Mouse (Mus musculus) hindbrain, postnatal 0 days (tissue): ENCODE measurements around the gene Gse1. TPM values are rescaled to one million over a fixed set of nuclear protein-coding genes. Genes with fewer than 3 reads are reported as not detected.

Experiments
- ATAC-seq: fragments of 200-750 bp; cut with Nextera tagmentation; 2 replicates; pipeline ENCODE4 v1.8.0; 2017; ENCODE audit warnings: mild to moderate bottlenecking, moderate TSS enrichment, moderate library complexity
- DNase-seq: peaks from one replicate; pipeline ENCODE4 v3.0.0-alpha.2; 2015; ENCODE audit warnings: low spot score
- H3K27ac ChIP-seq: fragments of 300-500 bp; sonication (generic); 2 replicates; pipeline ENCODE4 v1.5.1; 2014; ENCODE audit warnings: mild to moderate bottlenecking
- H3K27me3 ChIP-seq: fragments of 300-500 bp; sonication (generic); 2 replicates; pipeline ENCODE4 v1.6.1; 2014; ENCODE audit warnings: low read length, mixed read lengths; ENCODE audit not compliant: insufficient read depth
- H3K36me3 ChIP-seq: fragments of 300-500 bp; sonication (generic); 2 replicates; pipeline ENCODE4 v1.6.1; 2014; ENCODE audit warnings: low read length, mixed read lengths; ENCODE audit not compliant: insufficient read depth
- H3K4me1 ChIP-seq: fragments of 300-500 bp; sonication (generic); 2 replicates; pipeline ENCODE4 v1.6.1; 2014; ENCODE audit warnings: antibody characterized with exemption, low read length, mixed read lengths; ENCODE audit not compliant: insufficient read depth
- H3K4me2 ChIP-seq: fragments of 300-500 bp; sonication (generic); 2 replicates; pipeline ENCODE4 v1.6.1; 2014; ENCODE audit warnings: low read depth, mild to moderate bottlenecking, low read length, moderate library complexity, mixed read lengths
- H3K4me3 ChIP-seq: fragments of 300-500 bp; sonication (generic); 2 replicates; pipeline ENCODE4 v1.5.1; 2014; ENCODE audit warnings: low read length
- H3K9ac ChIP-seq: fragments of 300-500 bp; sonication (generic); replicated peaks from 2 replicates; pipeline ENCODE4 v1.6.1; 2014; ENCODE audit warnings: mild to moderate bottlenecking, low read length, moderate library complexity, mixed read lengths
- H3K9me3 ChIP-seq: fragments of 300-500 bp; sonication (generic); 2 replicates; pipeline ENCODE4 v1.6.1; 2016; ENCODE audit warnings: low read length, mixed read lengths
- CTCF ChIP-seq: IDR thresholded peaks from 2 replicates; pipeline ENCODE4 v1.5.1; 2016; ENCODE audit warnings: antibody characterized with exemption, control low read depth, low read depth
- WGBS: fragments of 180-500 bp; shearing (Covaris S2); extraction: QIAGEN DNeasy Blood & Tissue Kit; methylation state at CpG from one replicate; pipeline ENCODE4 v1.1.7; 2014; 5-methylcytosine and 5-hydroxymethylcytosine counted together
- polyA plus RNA-seq: library from polyadenylated mRNA; unstranded; fragments of >200 nt; fragmentation: Nextera tagmentation; extraction: Ambion mirVana; gene quantifications from 2 replicates; pipeline ENCODE4 v1.2.1, GENCODE M21; 2015
- total RNA-seq: library from RNA; depleted of rRNA; stranded (reverse); fragments of >200 nt; gene quantifications from 2 replicates; pipeline ENCODE4 v1.2.3, GENCODE M21; 2014

Gene Gse1
- total and polyA plus RNA-seq, 2 experiments from 2014 or later: 13.4 to 48.3 TPM

DNA sequence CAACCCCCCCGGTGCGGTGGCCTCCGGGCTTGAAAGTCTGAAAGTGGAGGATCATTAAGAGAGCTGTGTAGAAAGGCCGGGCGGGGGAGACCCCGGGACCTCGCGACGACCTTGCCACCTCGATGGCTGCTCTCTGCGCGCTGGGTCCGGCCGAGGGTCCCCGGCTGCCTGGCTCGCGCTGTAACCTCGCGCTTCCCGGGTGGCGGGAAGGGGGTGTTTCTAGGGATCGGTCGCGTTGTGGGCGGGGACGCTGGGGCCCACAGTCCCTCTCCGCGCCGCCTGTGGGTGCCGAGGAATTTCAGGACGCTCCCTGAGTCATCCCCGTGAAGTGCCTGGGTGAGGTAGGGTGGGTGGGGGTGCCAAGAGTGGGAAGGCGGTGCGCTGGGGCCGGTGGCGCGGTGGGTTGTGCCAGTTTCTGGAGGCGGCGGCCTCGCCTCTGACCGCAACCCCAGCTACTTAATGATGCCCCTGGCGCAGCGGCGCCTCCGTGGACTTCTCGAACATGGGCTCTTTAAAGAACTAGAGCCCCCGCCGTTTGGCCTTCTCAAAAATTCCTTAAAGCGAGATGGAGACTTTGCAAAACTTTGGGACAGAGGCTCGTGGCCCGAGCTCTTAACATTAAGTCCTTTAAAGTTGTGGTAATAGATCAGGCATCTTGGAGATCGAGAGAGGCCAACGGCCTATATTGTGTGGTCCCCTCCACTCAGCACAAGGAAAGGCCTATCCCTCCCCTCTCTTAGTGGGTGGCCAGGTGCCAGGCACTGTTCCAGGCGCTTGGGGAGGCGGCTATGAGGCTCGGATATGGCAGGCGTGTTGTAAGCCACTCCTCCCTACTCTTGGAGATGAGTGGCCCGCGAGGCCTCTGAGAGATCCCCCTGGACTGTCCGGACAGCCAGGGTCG, 308.3 kb downstream of the Gse1 start:
- Histone ChIP-seq H3K4me2 (peak overlapping the region; percentile 99), H3K9ac (peak overlapping the region; percentile 72), H3K36me3 (no peaks in the 10 kb centered on the region), H3K27ac (peak overlapping the region; percentile 92), H3K27me3 (no peaks in the 10 kb centered on the region), H3K4me1 (peaks cover 57% of the 10 kb centered on the region), H3K9me3 (no peaks in the 10 kb centered on the region), H3K4me3 (peak overlapping the region; percentile 62)
- ATAC-seq (0 out of 2 replicates have a peak, but pooled peaks have one; percentile 2), DNase-seq (peak; percentile 60)
- WGBS: under 1% methylated on average over 44 of the region's 61 CpGs
- TF ChIP-seq CTCF: no peak

- no peaks in the 10 kb centered on the region for H3K9me3 ChIP-seq
- ATAC-seq (no peak), DNase-seq (peak; percentile 86)
- no peak for TF ChIP-seq CTCF
- no peaks in the 10 kb centered on the region for H3K27me3 ChIP-seq
- H3K4me3 ChIP-seq: peak overlapping the region; percentile 62
- peak overlapping the region; percentile 99 for H3K4me2 ChIP-seq
- H3K27ac ChIP-seq: peak overlapping the region; percentile 92
- WGBS: 1% methylated on average over 69 of the region's 79 CpGs
- no peaks in the 10 kb centered on the region for H3K36me3 ChIP-seq
- peaks cover 57% of the 10 kb centered on the region for H3K4me1 ChIP-seq
- peak overlapping the region; percentile 72 for H3K9ac ChIP-seq
Measured at GRCm38 (mm10) chr8:120537207-120537817, 309.1 kb downstream of the Gse1 start.

- Histone ChIP-seq H3K4me3 (peak overlapping the region; percentile 62), H3K27me3 (no peaks in the 10 kb centered on the region), H3K4me2 (peak overlapping the region; percentile 99), H3K9ac (peak overlapping the region; percentile 72), H3K27ac (peak overlapping the region; percentile 92), H3K9me3 (no peaks in the 10 kb centered on the region), H3K4me1 (peaks cover 54% of the 10 kb centered on the region), H3K36me3 (no peaks in the 10 kb centered on the region)
- TF ChIP-seq CTCF: no peak
- peak; percentile 17; the same call in 1 of the 2 replicates for ATAC-seq
- WGBS: under 1% methylated on average over 40 of the region's 46 CpGs
- DNase-seq: peak; percentile 85
Measured at GRCm38 (mm10) chr8:120537818-120538396, 309.7 kb downstream of the Gse1 start.

GRCm38 (mm10) chr8:120538397-120539240, 310.4 kb downstream of the Gse1 start:
- WGBS: 2% methylated on average over 35 of the region's 37 CpGs
- Histone ChIP-seq H3K27me3 (no peaks in the 10 kb centered on the region), H3K36me3 (no peaks in the 10 kb centered on the region), H3K4me3 (peak overlapping the region; percentile 62), H3K9ac (peak overlapping the region; percentile 72), H3K27ac (peak overlapping the region; percentile 92), H3K4me1 (peaks cover 47% of the 10 kb centered on the region), H3K4me2 (peak overlapping the region; percentile 99), H3K9me3 (no peaks in the 10 kb centered on the region)
- peak; percentile 37 for TF ChIP-seq CTCF
- ATAC-seq: peak; percentile 34
- peak; percentile 78 for DNase-seq

DNA sequence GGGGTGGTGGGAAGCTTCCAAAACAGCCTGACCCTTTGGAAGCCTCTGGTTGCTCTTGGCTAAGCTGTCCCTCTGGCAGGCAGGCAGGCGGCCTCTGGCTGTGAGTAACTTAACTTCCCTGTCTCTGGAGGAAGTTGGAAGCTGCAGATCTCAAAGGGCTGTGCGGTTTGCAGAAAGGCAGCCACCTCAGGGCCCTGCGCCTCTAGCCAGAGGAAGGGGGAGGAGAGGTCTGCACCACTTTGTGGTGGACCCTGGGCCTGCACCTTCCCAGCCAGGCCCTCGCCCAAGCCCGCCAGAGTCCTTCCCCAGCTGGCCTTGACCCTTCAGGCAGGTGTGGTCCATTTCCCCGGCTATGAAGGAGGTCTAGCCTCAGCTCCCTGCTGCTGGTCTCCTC, 311.1 kb downstream of the Gse1 start:
- Histone ChIP-seq H3K9me3 (no peaks in the 10 kb centered on the region), H3K36me3 (no peaks in the 10 kb centered on the region), H3K4me3 (peak overlapping the region; percentile 62; the same call in 1 of the 2 replicates), H3K4me2 (peak overlapping the region; percentile 99), H3K9ac (peak overlapping the region; percentile 72), H3K27me3 (no peaks in the 10 kb centered on the region), H3K4me1 (peaks cover 40% of the 10 kb centered on the region), H3K27ac (peak overlapping the region; percentile 92)
- 29% methylated on average over 5 of the region's 6 CpGs for WGBS
- ATAC-seq (no peak), DNase-seq (peak; percentile 52)
- no peak for TF ChIP-seq CTCF
